Mouse (Mus musculus) testis, adult 2 months (tissue): ENCODE results near the gene Olfr969. TPM values are rescaled to one million over a fixed set of nuclear protein-coding genes. Genes with fewer than 3 reads are reported as not detected.
"Not testable (repeated sequence)": the region's sequence is repeated elsewhere in the genome, so short reads cannot be mapped to it uniquely, and the experiment has no call there.

Experiments
- H3K27ac ChIP-seq: fragments of 200-500 bp; 2 replicates; pipeline ENCODE4 v1.5.1; 2012; ENCODE audit warnings: low read depth, low read length; ENCODE audit not compliant: control insufficient read depth, insufficient read depth
- H3K27me3 ChIP-seq: fragments of 200-500 bp; 2 replicates; pipeline ENCODE4 v1.6.1; 2012; ENCODE audit warnings: mild to moderate bottlenecking, low read length, moderate library complexity; ENCODE audit not compliant: control insufficient read depth, insufficient read depth
- H3K36me3 ChIP-seq: fragments of 200-500 bp; 2 replicates; pipeline ENCODE4 v1.6.1; 2012; ENCODE audit warnings: mild to moderate bottlenecking, low read length; ENCODE audit not compliant: control insufficient read depth, insufficient read depth
- H3K4me1 ChIP-seq: fragments of 200-500 bp; 2 replicates; pipeline ENCODE4 v1.6.1; 2012; ENCODE audit warnings: low read length; ENCODE audit not compliant: control insufficient read depth, insufficient read depth
- H3K4me3 ChIP-seq: fragments of 200-500 bp; 2 replicates; pipeline ENCODE4 v1.5.1; 2012; ENCODE audit warnings: low read depth, mild to moderate bottlenecking, low read length, moderate library complexity, mixed read lengths; ENCODE audit not compliant: control insufficient read depth
- CTCF ChIP-seq: fragments of 200-500 bp; IDR thresholded peaks from 2 replicates; pipeline ENCODE4 v1.5.1; 2012; ENCODE audit warnings: low read depth, mild to moderate bottlenecking, inconsistent platforms, low read length, moderate library complexity; ENCODE audit not compliant: control insufficient read depth, insufficient read depth, insufficient replicate concordance
- POLR2A ChIP-seq: fragments of 200-500 bp; IDR thresholded peaks from 2 replicates; pipeline ENCODE4 v1.6.1; 2012; ENCODE audit warnings: low read depth, mild to moderate bottlenecking, inconsistent platforms, low read length, moderate library complexity; ENCODE audit not compliant: control insufficient read depth
- polyA plus RNA-seq: library from polyadenylated mRNA; depleted of rRNA; stranded (reverse); fragments of >200 nt; gene quantifications from 2 replicates; pipeline ENCODE4 v1.2.3, GENCODE M21; 2012; rRNA removed

The Olfr969 gene
- not detected in 2 replicates for polyA plus RNA-seq

GRCm38 (mm10) chr9:39790558-39790957 is at the start of gene Olfr969:
TSS of gene Olfr969 (plus strand) at chr9:39790945.
- TF ChIP-seq CTCF (no peak), POLR2A (no peak)
- no peak within 1 kb of the TSS for H3K27ac ChIP-seq

GRCm38 (mm10) chr9:39745949-39746348 is 44.8 kb upstream of the Olfr969 start, which contains the start of gene Olfr967:
TSS of gene Olfr967 (plus strand) at chr9:39746249.
- no peak for TF ChIP-seq CTCF
- no peak for TF ChIP-seq POLR2A
- H3K4me3 ChIP-seq, result no peak within 1 kb of the TSS
- no peak within 1 kb of the TSS for H3K27ac ChIP-seq
- H3K4me1 ChIP-seq, result no peaks in the 10 kb centered on the region
- H3K27me3 ChIP-seq, result no peaks in the 10 kb centered on the region
- no peaks in the 10 kb centered on the region for H3K36me3 ChIP-seq

More at GRCm38 (mm10) chr9:39790558-39790957, at the start of gene Olfr969:
- Histone ChIP-seq H3K27me3 (no peaks in the 10 kb centered on the region), H3K4me1 (no peaks in the 10 kb centered on the region), H3K4me3 (no peak within 1 kb of the TSS), H3K36me3 (no peaks in the 10 kb centered on the region)

DNA sequence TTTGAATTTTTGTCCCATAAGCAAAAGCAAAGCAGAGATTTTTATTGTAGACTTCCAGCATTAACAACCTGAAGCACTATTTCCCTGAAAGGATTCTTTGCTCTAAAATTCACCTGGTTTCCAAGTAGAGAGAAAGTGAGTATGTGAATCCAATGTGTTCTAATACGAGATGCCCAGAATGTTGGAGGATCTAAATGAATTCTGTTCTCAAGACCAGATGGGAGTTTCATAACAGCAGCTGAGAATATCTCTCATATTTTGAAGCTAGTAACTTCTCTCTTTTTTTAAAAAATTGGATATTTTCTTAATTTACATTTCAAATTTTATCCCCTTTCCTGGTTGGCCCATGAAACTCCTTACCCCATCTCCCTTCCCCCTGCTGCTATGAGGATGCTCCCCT is 44.3 kb upstream of the Olfr969 start:
- H3K36me3 ChIP-seq, result no peaks in the 10 kb centered on the region
- no peaks in the 10 kb centered on the region for H3K4me1 ChIP-seq
- no peaks in the 10 kb centered on the region for H3K27me3 ChIP-seq
- H3K27ac ChIP-seq, result no peak overlapping the region
- no peak overlapping the region for H3K4me3 ChIP-seq
- TF ChIP-seq POLR2A, result no peak
- no peak for TF ChIP-seq CTCF

DNA sequence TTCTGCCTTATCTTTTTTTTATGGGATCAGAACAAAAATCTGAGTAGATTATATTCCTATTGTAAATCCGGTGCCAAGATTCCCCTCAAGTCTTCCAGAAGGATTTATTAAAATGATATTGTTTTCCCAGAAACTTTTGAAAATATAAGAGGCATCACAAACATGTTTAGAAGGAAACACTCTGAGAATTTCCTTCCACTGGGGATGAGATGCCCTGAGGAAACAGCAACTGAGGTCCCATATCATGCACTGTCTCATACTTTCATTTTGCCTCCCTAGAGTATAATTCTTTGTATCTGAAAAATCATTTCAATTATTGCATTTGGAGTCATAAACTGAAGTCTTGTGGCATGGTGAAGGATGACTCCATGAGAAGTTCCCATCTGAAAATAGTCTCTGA is 7.6 kb upstream of the Olfr969 start, which contains the start of gene Olfr968:
Olfr968 (minus strand) TSS at position 101 of the 400 bp plus-strand sequence.
- TF ChIP-seq POLR2A, result no peak
- no peak for TF ChIP-seq CTCF
- H3K36me3 ChIP-seq, result no peaks in the 10 kb centered on the region
- no peak within 1 kb of the TSS for H3K4me3 ChIP-seq
- no peak within 1 kb of the TSS for H3K27ac ChIP-seq
- no peaks in the 10 kb centered on the region for H3K27me3 ChIP-seq
- H3K4me1 ChIP-seq, result no peaks in the 10 kb centered on the region

DNA sequence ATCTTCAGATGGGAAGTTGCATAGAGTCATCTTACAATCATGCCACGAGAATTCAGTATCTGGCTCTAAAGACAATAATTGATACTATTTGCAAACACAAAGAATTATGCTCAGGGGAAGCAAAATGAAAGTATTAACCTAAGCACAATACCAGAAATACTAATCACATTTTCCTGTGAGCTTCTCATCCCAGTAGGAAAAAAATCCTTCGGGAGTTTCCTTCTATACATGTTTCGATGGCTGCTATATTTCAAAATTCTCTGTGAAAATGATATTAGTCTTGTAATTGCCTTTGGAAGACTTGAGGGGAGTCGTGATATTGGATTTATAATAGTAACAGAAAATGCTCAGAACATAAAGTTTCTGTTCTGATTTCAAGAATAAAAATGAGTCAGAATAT is 17.8 kb downstream of the Olfr969 start, which contains the start of gene Olfr970:
Olfr970 (plus strand) TSS at position 301 of the 400 bp plus-strand sequence.
- no peak within 1 kb of the TSS for H3K4me3 ChIP-seq
- no peaks in the 10 kb centered on the region for H3K27me3 ChIP-seq
- H3K27ac ChIP-seq, result no peak within 1 kb of the TSS
- H3K4me1 ChIP-seq, result no peaks in the 10 kb centered on the region
- TF ChIP-seq CTCF, result no peak
- H3K36me3 ChIP-seq, result no peaks in the 10 kb centered on the region

DNA sequence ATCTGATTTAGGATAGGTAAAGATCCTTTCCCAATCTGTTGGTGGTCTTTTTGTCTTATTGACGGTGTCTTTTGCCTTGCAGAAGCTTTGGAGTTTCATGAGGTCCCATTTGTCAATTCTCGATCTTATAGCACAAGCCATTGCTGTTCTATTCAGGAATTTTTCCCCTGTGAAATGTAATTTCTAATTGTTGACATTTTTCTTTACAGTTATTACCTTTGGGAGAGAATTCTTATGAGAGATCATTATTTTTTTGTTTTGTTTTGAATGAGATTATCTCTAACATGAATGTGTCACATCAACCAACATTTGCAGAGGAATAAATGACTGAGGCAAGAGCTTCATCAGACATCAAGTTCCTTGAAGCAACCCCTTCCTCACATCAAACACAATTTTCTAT is 45.8 kb downstream of the Olfr969 start, which contains the start of gene Olfr971:
Olfr971 (plus strand) TSS at position 301 of the 400 bp plus-strand sequence.
- not testable (repeated sequence) for H3K27me3 ChIP-seq, H3K27ac ChIP-seq, H3K4me1 ChIP-seq, H3K4me3 ChIP-seq, H3K36me3 ChIP-seq

Other genes with a start within 250 kb of the Olfr969 start
- gene Olfr958, start 236.9 kb upstream of the Olfr969 start, polyA plus RNA-seq, result not detected in 2 replicates
- not detected in 2 replicates for gene Olfr959, start 215.4 kb upstream of the Olfr969 start, polyA plus RNA-seq
- 0.05 and 0.13 TPM in 2 replicates for gene AW551984, start 186.5 kb upstream of the Olfr969 start, polyA plus RNA-seq
- gene Olfr148, start 180.3 kb upstream of the Olfr969 start, polyA plus RNA-seq, result not detected in 2 replicates
- gene Olfr960, start 169.6 kb upstream of the Olfr969 start, polyA plus RNA-seq, result not detected in 2 replicates
- gene Olfr961, start 145.9 kb upstream of the Olfr969 start, polyA plus RNA-seq, result 0.10 TPM in 1 of 2 replicates, not detected in the other
- not detected in 2 replicates for gene Olfr963, start 123.7 kb upstream of the Olfr969 start, polyA plus RNA-seq
- gene Olfr149, start 83.8 kb upstream of the Olfr969 start, polyA plus RNA-seq, result not detected in 2 replicates
- gene Olfr965, start 79.6 kb upstream of the Olfr969 start, polyA plus RNA-seq, result not detected in 2 replicates
- gene Olfr150, start 60.0 kb upstream of the Olfr969 start, polyA plus RNA-seq, result not detected in 2 replicates
- not detected in 2 replicates for gene Olfr967, start 44.7 kb upstream of the Olfr969 start, polyA plus RNA-seq
- not detected in 2 replicates for gene Olfr968, start 7.7 kb upstream of the Olfr969 start, polyA plus RNA-seq
- gene Olfr970, start 17.9 kb downstream of the Olfr969 start, polyA plus RNA-seq, result not detected in 2 replicates
- gene Olfr971, start 45.9 kb downstream of the Olfr969 start, polyA plus RNA-seq, result not detected in 2 replicates
- not detected in 2 replicates for gene Olfr972, start 75.5 kb downstream of the Olfr969 start, polyA plus RNA-seq
- gene Olfr229, start 116.4 kb downstream of the Olfr969 start, polyA plus RNA-seq, result not detected in 2 replicates
- gene Olfr974, start 146.6 kb downstream of the Olfr969 start, polyA plus RNA-seq, result not detected in 2 replicates
- gene Olfr975, start 161.1 kb downstream of the Olfr969 start, polyA plus RNA-seq, result 0.79 and 1.0 TPM in 2 replicates
- gene Olfr976, start 170.2 kb downstream of the Olfr969 start, polyA plus RNA-seq, result 0.52 and 0.57 TPM in 2 replicates
- gene Olfr978, start 201.2 kb downstream of the Olfr969 start, polyA plus RNA-seq, result not detected in 2 replicates
- 0.83 and 0.95 TPM in 2 replicates for gene Olfr979, start 212.5 kb downstream of the Olfr969 start, polyA plus RNA-seq
- 0.15 and 0.36 TPM in 2 replicates for gene Olfr980, start 218.6 kb downstream of the Olfr969 start, polyA plus RNA-seq
- 0.11 TPM in 1 of 2 replicates, not detected in the other for gene Olfr981, start 230.5 kb downstream of the Olfr969 start, polyA plus RNA-seq